Mouse (Mus musculus): ENCODE results near the gene Zzef1.

GRCm38 (mm10) chr11:72953116-72953439, 157.1 kb downstream of the Zzef1 start:
- TF ChIP-seq CTCF (IDR thresholded peaks at IDR 0.05; ENCODE audit: control insufficient read depth, insufficient read depth, insufficient read length) (no peak), USF1 (IDR thresholded peaks at IDR 0.05; ENCODE audit: low read depth) (no peak), MYOG (IDR thresholded peaks at IDR 0.05; ENCODE audit: control insufficient read depth, extremely low read depth, insufficient read length) (no peak), MAX (IDR thresholded peaks at IDR 0.05) (no peak)

Measured in C2C12 (cell line).